Mouse (Mus musculus) erythroblast, adult 5-6 weeks (primary cell): Measurements from ENCODE around the gene Dus1l. TPM values are rescaled to one million over a fixed set of nuclear protein-coding genes. Genes with fewer than 3 reads are reported as not detected.
"Not testable (repeated sequence)": the region's sequence is repeated elsewhere in the genome, so short reads cannot be mapped to it uniquely, and the experiment has no call there.

Experiments used
- ATAC-seq: replicated peaks from 2 replicates; pipeline ENCODE4 v1.8.0; 2016; ENCODE audit warnings: moderate number of reproducible peaks, mild to moderate bottlenecking, moderate TSS enrichment, inconsistent platforms; ENCODE audit not compliant: poor library complexity, low FRiP score, severe bottlenecking
- total RNA-seq, 2 experiments: library from RNA; stranded (forward) in 1 of 2; stranded (reverse) in 1 of 2; fragments of 150-400 nt in 1 of 2; fragments of 200-764, 138-1000 nt in 1 of 2; gene quantifications; 2 replicates each; pipeline versions ENCODE4 v1.2.3 to v1.2.4; 2015 to 2017; ENCODE audit warnings: low replicate concordance in 2 of 2

The Dus1l gene
- total RNA-seq (2015; ENCODE audit: low replicate concordance) (10.0 and 12.5 TPM in 2 replicates), total RNA-seq (2017; ENCODE audit: low replicate concordance) (6.4 and 8.5 TPM in 2 replicates)

DNA sequence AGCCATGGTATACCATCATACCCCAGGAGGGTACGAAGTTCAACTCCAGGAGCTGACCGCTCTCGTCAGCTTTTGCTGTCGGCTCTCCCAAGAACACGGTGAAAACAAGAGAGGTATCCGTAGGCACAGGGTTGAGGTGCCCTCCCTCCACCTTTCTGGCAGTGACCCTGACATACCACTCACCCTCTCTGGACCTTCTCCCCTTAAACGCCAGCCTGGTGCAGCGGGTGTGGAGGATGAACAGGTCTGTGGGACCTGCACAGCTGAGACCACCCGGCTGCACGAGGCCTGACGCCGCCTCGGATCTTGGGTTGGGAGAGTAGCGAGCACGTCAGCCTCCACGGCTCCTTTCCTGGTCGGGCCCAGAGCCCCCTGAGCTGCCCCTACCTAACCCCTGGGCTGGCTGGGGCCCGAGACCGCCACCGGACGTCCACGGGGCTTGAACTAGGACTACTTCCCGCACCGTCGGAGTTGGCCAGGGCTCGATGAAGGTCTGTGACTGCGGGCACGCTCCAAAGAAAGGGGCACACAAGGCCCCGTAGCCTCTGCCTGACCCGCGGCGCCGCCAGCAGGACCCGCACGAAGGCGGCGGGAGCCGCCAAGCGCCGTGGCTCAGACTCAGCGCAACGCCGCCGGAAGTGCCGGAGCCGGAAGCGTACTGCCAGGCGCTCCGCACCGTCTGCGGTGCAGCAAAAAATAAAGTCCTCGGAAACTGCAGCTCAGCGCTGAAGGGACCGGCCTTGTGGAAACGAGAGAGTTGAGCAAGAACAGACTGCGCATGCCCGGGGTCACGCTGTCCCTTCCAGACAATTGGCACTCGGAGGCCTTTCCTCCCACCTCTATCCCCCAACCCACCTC, at the start of gene Dus1l:
Gene Dus1l (minus strand): TSS at position 648 of the 858 bp plus-strand sequence.
- ATAC-seq: peak; percentile 85

- ATAC-seq: no peak
These were observed 48.1 kb upstream of the Dus1l start for GRCm38 (mm10) chr11:120844329-120844728.

GRCm38 (mm10) chr11:120833555-120834280, 37.5 kb upstream of the Dus1l start:
- ATAC-seq: no peak

GRCm38 (mm10) chr11:120832962-120833361, 36.8 kb upstream of the Dus1l start:
- not testable (repeated sequence) for ATAC-seq

GRCm38 (mm10) chr11:120831659-120832440, 35.6 kb upstream of the Dus1l start:
- no peak for ATAC-seq

GRCm38 (mm10) chr11:120830686-120831085, 34.5 kb upstream of the Dus1l start:
- no peak for ATAC-seq

DNA sequence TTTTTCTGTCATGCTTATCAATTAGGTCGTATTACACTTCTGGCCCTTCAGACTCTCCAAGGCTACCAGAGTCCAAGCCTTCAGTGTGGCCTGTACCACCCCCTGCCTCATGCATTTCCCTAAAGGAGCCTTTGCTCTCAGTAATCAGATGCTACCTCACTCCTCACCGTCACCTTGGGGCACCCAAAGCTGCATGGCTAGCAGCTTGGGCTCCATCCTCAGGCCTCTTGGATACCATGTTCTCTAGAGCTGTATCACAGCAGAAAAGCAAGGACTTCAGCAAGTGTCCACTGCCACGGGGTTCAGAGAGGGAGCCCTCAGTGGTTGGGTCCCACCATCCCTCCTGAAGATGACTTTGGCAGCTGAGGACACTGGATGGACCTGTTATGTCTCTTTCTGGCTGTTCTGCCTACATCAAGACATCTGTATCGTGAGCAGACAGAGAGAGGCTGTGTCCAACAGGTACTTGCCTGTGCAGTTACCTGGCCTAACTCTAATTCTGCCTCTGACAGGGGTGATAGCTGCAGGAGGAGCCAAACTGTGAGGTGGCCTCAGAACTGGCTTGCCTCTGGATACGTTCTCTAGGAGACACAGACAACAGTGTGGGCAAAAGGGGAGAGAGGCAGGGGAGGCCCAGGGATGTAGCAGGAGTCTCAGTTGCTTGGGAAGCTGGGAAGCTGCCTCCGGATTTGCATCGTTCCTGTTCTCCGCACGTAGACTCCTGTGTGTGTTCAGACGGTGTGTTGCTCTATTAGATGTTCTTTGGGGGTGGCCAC, 33.7 kb upstream of the Dus1l start:
- no peak for ATAC-seq

DNA sequence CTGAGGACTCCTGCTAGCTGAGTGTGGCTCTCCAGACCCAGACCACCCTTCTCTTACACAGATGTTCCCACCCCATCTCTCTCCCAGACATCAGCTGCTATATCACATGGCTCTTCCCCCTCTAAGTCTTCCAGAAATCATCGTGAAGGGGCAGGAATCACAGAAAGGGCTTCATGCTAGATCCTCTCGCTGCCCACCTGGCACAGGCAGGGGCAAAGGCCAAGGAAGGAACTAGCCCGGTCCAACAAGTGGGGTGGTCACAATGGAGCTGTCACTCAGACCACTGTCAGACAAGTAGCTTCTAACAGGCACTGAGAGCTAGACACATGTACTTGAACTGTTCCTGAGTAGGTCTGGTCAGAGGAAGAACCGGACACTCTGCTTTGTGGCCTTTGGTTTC, 32.2 kb upstream of the Dus1l start:
- no peak for ATAC-seq

- ATAC-seq: no peak
These were observed 30.1 kb upstream of the Dus1l start for GRCm38 (mm10) chr11:120826016-120826953.

- no peak for ATAC-seq
These were observed 29.2 kb upstream of the Dus1l start for GRCm38 (mm10) chr11:120825289-120825863.

DNA sequence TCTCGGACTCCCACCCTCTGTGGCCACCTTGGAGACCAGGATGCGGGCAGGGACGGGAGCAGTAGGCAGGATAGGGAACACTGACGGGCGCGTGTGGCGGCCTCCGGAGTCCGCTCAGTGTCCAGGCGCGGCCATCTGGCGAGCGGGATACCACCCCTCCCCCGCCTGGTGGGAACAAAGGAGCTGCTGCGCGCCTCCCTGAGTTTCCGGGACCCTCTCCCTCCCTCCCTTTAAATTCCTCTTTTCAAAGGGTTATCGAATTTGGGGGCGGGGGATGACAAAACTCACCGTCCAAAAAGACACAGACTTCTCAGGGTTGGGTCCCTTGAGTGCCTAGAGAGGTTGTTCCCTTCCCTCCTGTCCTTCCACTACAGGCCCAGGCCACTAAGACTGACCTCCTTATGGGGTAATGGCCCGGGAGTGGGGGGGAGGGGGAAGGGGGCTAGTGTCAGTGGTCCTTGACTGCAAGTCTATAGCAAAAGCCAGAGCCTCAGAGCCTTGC, 28.6 kb upstream of the Dus1l start:
- ATAC-seq: no peak

- ATAC-seq: peak; percentile 76
These were observed 28.0 kb upstream of the Dus1l start, which contains the start of gene Fasn for GRCm38 (mm10) chr11:120823956-120824786. Gene Fasn (minus strand): TSS chr11:120824547.

- no peak for ATAC-seq
These were observed 27.3 kb upstream of the Dus1l start for GRCm38 (mm10) chr11:120823551-120823947.

DNA sequence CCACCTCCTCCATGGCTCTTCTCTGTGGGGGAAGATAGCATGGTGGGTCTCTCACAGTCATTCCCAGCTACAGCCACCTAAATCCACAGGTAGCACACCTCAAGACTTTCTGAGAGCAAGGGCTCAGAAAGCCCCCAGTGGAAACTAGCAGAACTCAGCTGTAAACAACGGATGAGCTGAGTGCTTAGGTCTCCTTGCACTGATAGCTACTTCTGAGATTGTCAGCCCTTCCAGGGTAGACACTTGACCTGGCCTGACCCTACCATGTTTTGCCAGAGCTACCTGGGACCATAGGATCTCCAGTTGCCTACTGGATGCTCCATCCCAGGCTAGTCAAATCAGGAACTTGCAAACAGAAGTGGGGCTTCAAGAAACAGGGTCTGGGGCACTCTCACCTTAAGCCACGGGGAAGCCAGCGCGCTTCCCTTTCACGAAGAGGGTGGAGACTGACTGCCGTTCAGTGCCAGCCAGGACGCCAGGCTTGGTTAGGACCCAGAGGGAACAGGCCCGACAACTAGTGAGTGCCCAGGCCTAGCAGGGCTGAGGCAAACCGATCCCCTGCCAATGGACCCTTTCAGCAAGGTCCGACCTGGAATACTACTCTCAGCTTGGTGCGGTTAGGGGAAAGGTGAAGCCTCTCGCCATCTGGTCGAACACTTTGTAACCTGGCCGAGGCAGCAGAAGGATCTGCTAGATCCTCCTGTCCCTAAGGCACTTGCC, 26.8 kb upstream of the Dus1l start:
- no peak for ATAC-seq

- ATAC-seq: no peak
These were observed 26.1 kb upstream of the Dus1l start for GRCm38 (mm10) chr11:120822321-120822720.
